Mouse (Mus musculus): ENCODE measurements around the gene Etl4.

Gene Etl4

GRCm38 (mm10) chr2:20443671-20444440 is 534.3 kb downstream of the Etl4 start:
- DNase-seq (ENCODE audit: low spot score in 2 of 2), result peak in 1 of 2 experiments; percentile 1

GRCm38 (mm10) chr2:20445156-20446155 is 535.9 kb downstream of the Etl4 start:
- peak; percentile 37 to 65 for DNase-seq (ENCODE audit: low spot score in 2 of 2)

- no peak for DNase-seq (ENCODE audit: low spot score in 2 of 2)
Observed at GRCm38 (mm10) chr2:20446180-20446579, 536.6 kb downstream of the Etl4 start.

GRCm38 (mm10) chr2:20450945-20451344 is 541.4 kb downstream of the Etl4 start:
- DNase-seq (ENCODE audit: low spot score in 2 of 2), result no peak

GRCm38 (mm10) chr2:20453506-20454206 is 544.1 kb downstream of the Etl4 start:
- no peak for DNase-seq (ENCODE audit: low spot score in 2 of 2)

- DNase-seq (ENCODE audit: low spot score in 2 of 2), result no peak
Observed at GRCm38 (mm10) chr2:20479199-20479598, 569.6 kb downstream of the Etl4 start.

- DNase-seq (ENCODE audit: low spot score in 2 of 2), result no peak
Observed at GRCm38 (mm10) chr2:20486137-20486788, 576.7 kb downstream of the Etl4 start.

- DNase-seq (ENCODE audit: low spot score in 2 of 2), result no peak
Observed at GRCm38 (mm10) chr2:20489090-20489489, 579.5 kb downstream of the Etl4 start.

GRCm38 (mm10) chr2:20492125-20492524 is 582.5 kb downstream of the Etl4 start:
- no peak for DNase-seq (ENCODE audit: low spot score in 2 of 2)

- no peak for DNase-seq (ENCODE audit: low spot score in 2 of 2)
Observed at GRCm38 (mm10) chr2:20493806-20494205, 584.2 kb downstream of the Etl4 start.

GRCm38 (mm10) chr2:20494666-20495065 is 585.1 kb downstream of the Etl4 start:
- peak; percentile 32 to 39 for DNase-seq (ENCODE audit: low spot score in 2 of 2)

- DNase-seq (ENCODE audit: low spot score in 2 of 2), result peak; percentile 23 to 38
Observed at GRCm38 (mm10) chr2:20496219-20496800, 586.7 kb downstream of the Etl4 start.

GRCm38 (mm10) chr2:20507832-20508723 is 598.5 kb downstream of the Etl4 start:
- no peak for DNase-seq (ENCODE audit: low spot score in 2 of 2)

GRCm38 (mm10) chr2:20508724-20509052 is 599.1 kb downstream of the Etl4 start:
- DNase-seq (ENCODE audit: low spot score in 2 of 2), result no peak

GRCm38 (mm10) chr2:20510061-20510460 is 600.5 kb downstream of the Etl4 start:
- DNase-seq (ENCODE audit: low spot score in 2 of 2), result no peak

GRCm38 (mm10) chr2:20516270-20516865 is 606.8 kb downstream of the Etl4 start:
- DNase-seq (ENCODE audit: low spot score in 2 of 2), result no peak

- no peak for DNase-seq (ENCODE audit: low spot score in 2 of 2)
Observed at GRCm38 (mm10) chr2:20517853-20518252, 608.3 kb downstream of the Etl4 start.

GRCm38 (mm10) chr2:20518506-20518905 is 608.9 kb downstream of the Etl4 start:
- DNase-seq (ENCODE audit: low spot score in 2 of 2), result peak; percentile 40 to 55

- DNase-seq (ENCODE audit: low spot score in 2 of 2), result peak; percentile 67
Observed at GRCm38 (mm10) chr2:20519447-20520098, 610.0 kb downstream of the Etl4 start.

Measured in heart, adult 9 months (tissue).